Mouse (Mus musculus) kidney, adult 2 months (tissue): ENCODE measurements at regions not wholly inside any gene's neighbourhood (a gene's known extent, or its start where the extent isn't known, plus 50 kb on each side); places are given as distances from the start of the nearest gene placed in this dataset.

Experiments used
- DNase-seq: peaks from one replicate; pipeline ENCODE4 v3.0.0; 2021
- H3K27ac ChIP-seq: fragments of 200-500 bp; 2 replicates; pipeline ENCODE4 v1.5.1; 2012; ENCODE audit warnings: low read depth, low read length, control low read depth, inconsistent platforms; ENCODE audit not compliant: insufficient read depth
- H3K27me3 ChIP-seq: fragments of 200-500 bp; replicated peaks from 2 replicates; pipeline ENCODE4 v1.6.1; 2012; ENCODE audit warnings: mild to moderate bottlenecking, moderate library complexity, low read length, inconsistent platforms; ENCODE audit not compliant: control insufficient read depth, insufficient read depth
- H3K36me3 ChIP-seq: fragments of 200-500 bp; 2 replicates; pipeline ENCODE4 v1.6.1; 2012; ENCODE audit warnings: mild to moderate bottlenecking, moderate library complexity, low read length, inconsistent platforms; ENCODE audit not compliant: control insufficient read depth, insufficient read depth
- H3K4me1 ChIP-seq: fragments of 200-500 bp; 2 replicates; pipeline ENCODE4 v1.6.1; 2011; ENCODE audit warnings: low read length; ENCODE audit not compliant: control insufficient read depth, insufficient read depth
- H3K4me3 ChIP-seq: fragments of 200-500 bp; 2 replicates; pipeline ENCODE4 v1.5.1; 2011; ENCODE audit warnings: mild to moderate bottlenecking, low read depth, low read length, control low read depth; ENCODE audit not compliant: insufficient read depth
- CTCF ChIP-seq: fragments of 200-500 bp; conservative IDR thresholded peaks from 2 replicates; pipeline ENCODE4 v1.5.1; 2011; ENCODE audit warnings: low read depth, mild to moderate bottlenecking, control low read depth, low read length, moderate library complexity, mixed read lengths; ENCODE audit not compliant: insufficient read depth, insufficient read length
- POLR2A ChIP-seq: fragments of 200-500 bp; IDR thresholded peaks from one replicate; pipeline ENCODE4 v1.6.1; 2011; ENCODE audit warnings: low read depth, low read length, control low read depth
- WGBS: fragments of 180-500 bp; shearing (Covaris S2); methylation state at CpG from one replicate; pipeline ENCODE4 v1.1.7; 2018; 5-methylcytosine and 5-hydroxymethylcytosine counted together

GRCm38 (mm10) chr15:59905832-59906797, 110.3 kb downstream of the 4933412E24Rik start:
- TF ChIP-seq POLR2A (no peak), CTCF (0 out of 2 replicates have a peak, but pooled peaks have one; percentile 3)
- Histone ChIP-seq H3K4me3 (no peak overlapping the region), H3K4me1 (no peaks in the 10 kb centered on the region), H3K27me3 (no peaks in the 10 kb centered on the region), H3K36me3 (no peaks in the 10 kb centered on the region), H3K27ac (no peak overlapping the region)
- DNase-seq: no peak
- WGBS: 82% methylated on average over 9 of the region's 9 CpGs

GRCm38 (mm10) chr15:59904741-59905140, 111.7 kb downstream of the 4933412E24Rik start:
- WGBS: 40% methylated on average over 5 of the region's 5 CpGs
- no peak for DNase-seq
- Histone ChIP-seq H3K27me3 (no peaks in the 10 kb centered on the region), H3K4me1 (no peaks in the 10 kb centered on the region), H3K4me3 (no peak overlapping the region), H3K27ac (no peak overlapping the region), H3K36me3 (no peaks in the 10 kb centered on the region)
- TF ChIP-seq CTCF (no peak), POLR2A (no peak)

- DNase-seq: no peak
- H3K27ac ChIP-seq: no peak overlapping the region
- 85% methylated on average over 2 of the region's 2 CpGs for WGBS
- H3K36me3 ChIP-seq: no peaks in the 10 kb centered on the region
- no peak for TF ChIP-seq CTCF
- TF ChIP-seq POLR2A: no peak
- no peaks in the 10 kb centered on the region for H3K27me3 ChIP-seq
- no peaks in the 10 kb centered on the region for H3K4me1 ChIP-seq
- no peak overlapping the region for H3K4me3 ChIP-seq
Measured at GRCm38 (mm10) chr15:59888996-59889395, 127.4 kb downstream of the 4933412E24Rik start.

- H3K27me3 ChIP-seq: no peaks in the 10 kb centered on the region
- WGBS: 63% methylated on average over 2 of the region's 2 CpGs
- TF ChIP-seq POLR2A (no peak), CTCF (no peak)
Measured at GRCm38 (mm10) chr15:59888131-59888459, 128.3 kb downstream of the 4933412E24Rik start.

GRCm38 (mm10) chr15:59887381-59888130, 128.9 kb downstream of the 4933412E24Rik start:
- 64% methylated on average over 5 of the region's 5 CpGs for WGBS
- H3K27me3 ChIP-seq: no peaks in the 10 kb centered on the region
- H3K27ac ChIP-seq: no peak overlapping the region
- H3K4me3 ChIP-seq: no peak overlapping the region
- DNase-seq: no peak
- no peaks in the 10 kb centered on the region for H3K36me3 ChIP-seq
- no peaks in the 10 kb centered on the region for H3K4me1 ChIP-seq
- TF ChIP-seq POLR2A (no peak), CTCF (no peak)

More at GRCm38 (mm10) chr15:59888131-59888459, 128.3 kb downstream of the 4933412E24Rik start:
- no peaks in the 10 kb centered on the region for H3K4me1 ChIP-seq
- no peak overlapping the region for H3K27ac ChIP-seq
- H3K4me3 ChIP-seq: no peak overlapping the region
- no peak for DNase-seq
- H3K36me3 ChIP-seq: no peaks in the 10 kb centered on the region

- TF ChIP-seq CTCF (no peak), POLR2A (no peak)
- no peaks in the 10 kb centered on the region for H3K4me1 ChIP-seq
- H3K27ac ChIP-seq: no peak overlapping the region
- no peaks in the 10 kb centered on the region for H3K27me3 ChIP-seq
- no peaks in the 10 kb centered on the region for H3K36me3 ChIP-seq
- 83% methylated on average over 2 of the region's 2 CpGs for WGBS
- no peak overlapping the region for H3K4me3 ChIP-seq
- DNase-seq: no peak
Measured at GRCm38 (mm10) chr15:59886036-59886435, 130.4 kb downstream of the 4933412E24Rik start.

GRCm38 (mm10) chr15:59882444-59882843, 134.0 kb downstream of the 4933412E24Rik start:
- Histone ChIP-seq H3K4me3 (no peak overlapping the region), H3K4me1 (no peaks in the 10 kb centered on the region), H3K27me3 (no peaks in the 10 kb centered on the region), H3K27ac (no peak overlapping the region), H3K36me3 (no peaks in the 10 kb centered on the region)
- 94% methylated on average over 5 of the region's 5 CpGs for WGBS
- no peak for DNase-seq
- TF ChIP-seq POLR2A: no peak
- TF ChIP-seq CTCF: no peak
